Mouse (Mus musculus): ENCODE results near the gene Pgm2l1. TPM values are rescaled to one million over a fixed set of nuclear protein-coding genes. Genes with fewer than 3 reads are reported as not detected.

Pgm2l1 gene
- polyA plus RNA-seq, 1 experiment, result 8.0 TPM

DNA sequence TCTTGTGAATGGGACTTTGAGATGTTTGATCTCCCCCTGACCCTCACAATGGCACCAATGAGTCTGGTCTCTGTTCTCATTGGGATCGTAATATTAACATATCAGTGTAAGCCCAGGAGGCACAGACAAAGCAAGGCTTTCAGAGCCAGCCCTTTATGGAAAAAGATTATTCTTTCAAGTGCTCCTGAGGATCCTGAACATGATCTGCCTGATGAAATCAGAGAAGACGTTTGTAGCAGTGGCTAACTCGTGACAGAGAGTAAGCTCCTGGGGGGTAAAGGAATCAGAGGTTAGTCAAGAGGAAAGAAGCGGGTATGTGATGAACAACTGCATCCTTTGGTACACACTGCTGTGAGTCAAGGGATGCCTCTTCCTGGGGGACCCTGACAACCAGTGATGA, 37.0 kb upstream of the Pgm2l1 start:
- Histone ChIP-seq H3K4me1 (peaks cover 19% of the 10 kb centered on the region), H3K36me3 (replicated peaks; ENCODE audit: low read length) (no peaks in the 10 kb centered on the region), H3K27me3 (replicated peaks) (peaks cover 29% of the 10 kb centered on the region), H3K4me3 (replicated peaks) (no peak overlapping the region), H3K9me3 (no peaks in the 10 kb centered on the region)
- TF ChIP-seq GATA1 (IDR thresholded peaks at IDR 0.05; ENCODE audit: borderline replicate concordance, low read length) (no peak), FLI1 (IDR thresholded peaks at IDR 0.05; ENCODE audit: low read length) (no peak)

DNA sequence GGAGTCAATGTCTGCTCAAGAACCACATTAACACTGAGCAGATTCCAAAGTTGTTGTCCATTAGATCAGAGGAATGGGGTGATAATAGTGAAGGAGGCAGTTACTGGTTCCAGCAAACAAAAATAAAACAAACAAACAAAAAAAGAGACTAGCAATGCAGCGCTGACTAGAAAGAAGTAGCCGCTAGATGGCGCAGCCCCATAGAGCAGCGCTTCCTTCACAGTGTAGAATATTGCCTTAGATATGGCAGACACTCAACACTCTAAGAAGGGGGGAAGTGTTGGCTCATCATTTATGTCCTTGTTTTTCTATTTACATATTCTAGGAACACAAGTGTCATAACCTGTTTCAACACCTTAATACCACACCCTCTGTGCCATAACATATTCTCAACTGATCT, 36.4 kb upstream of the Pgm2l1 start:
- Histone ChIP-seq H3K4me1 (peaks cover 19% of the 10 kb centered on the region), H3K9me3 (no peaks in the 10 kb centered on the region), H3K27me3 (replicated peaks) (peaks cover 28% of the 10 kb centered on the region), H3K4me3 (replicated peaks) (no peak overlapping the region), H3K36me3 (replicated peaks; ENCODE audit: low read length) (no peaks in the 10 kb centered on the region)
- TF ChIP-seq GATA1 (IDR thresholded peaks at IDR 0.05; ENCODE audit: borderline replicate concordance, low read length), result no peak
- no peak for TF ChIP-seq FLI1 (IDR thresholded peaks at IDR 0.05; ENCODE audit: low read length)

DNA sequence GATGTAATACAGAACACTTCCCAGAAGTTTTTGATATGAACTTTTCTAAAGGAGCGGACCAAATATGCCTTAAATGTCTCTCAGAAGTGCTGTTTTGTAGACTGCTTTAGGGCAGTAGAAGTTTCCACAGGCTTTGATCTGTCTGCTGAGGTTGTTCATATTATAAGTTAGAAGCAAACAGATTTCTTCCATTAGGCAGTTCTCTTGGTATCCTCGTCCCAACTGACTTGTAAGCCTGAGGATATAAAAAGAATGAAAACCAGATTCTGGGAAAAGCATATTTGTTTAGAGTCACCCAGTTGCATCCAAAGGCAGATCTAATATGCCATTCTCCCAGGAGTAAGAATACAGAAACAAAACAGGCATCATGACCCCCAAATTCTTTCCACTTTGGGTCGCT, 26.0 kb upstream of the Pgm2l1 start:
- H3K4me3 ChIP-seq (replicated peaks), result no peak overlapping the region
- no peaks in the 10 kb centered on the region for H3K9me3 ChIP-seq
- no peaks in the 10 kb centered on the region for H3K4me1 ChIP-seq
- no peaks in the 10 kb centered on the region for H3K36me3 ChIP-seq (replicated peaks; ENCODE audit: low read length)
- TF ChIP-seq FLI1 (IDR thresholded peaks at IDR 0.05; ENCODE audit: low read length) (no peak), GATA1 (IDR thresholded peaks at IDR 0.05; ENCODE audit: borderline replicate concordance, low read length) (no peak)
- H3K27me3 ChIP-seq (replicated peaks), result peaks cover 15% of the 10 kb centered on the region

DNA sequence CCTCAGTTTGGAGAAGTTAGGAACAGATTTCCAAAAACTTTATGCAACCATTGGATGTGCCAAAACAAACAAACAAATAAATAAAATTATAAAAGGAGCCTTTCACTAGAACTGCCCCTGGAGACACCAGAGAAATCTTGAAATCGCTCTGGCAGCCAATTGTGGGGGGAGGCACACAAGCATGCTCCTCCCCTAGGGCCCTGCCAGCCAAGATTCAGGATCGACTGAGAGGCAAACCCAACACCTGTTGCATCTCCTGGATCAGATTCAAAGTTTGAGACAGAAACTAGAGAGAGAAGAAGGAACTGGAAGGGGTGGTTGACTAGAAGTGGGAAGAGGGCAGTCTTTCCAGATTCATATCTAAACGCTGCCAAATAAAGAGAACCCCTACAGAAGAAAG, 23.6 kb upstream of the Pgm2l1 start:
- Histone ChIP-seq H3K36me3 (replicated peaks; ENCODE audit: low read length) (no peaks in the 10 kb centered on the region), H3K4me1 (0 out of 2 replicates have a peak, but pooled peaks cover 3% of the 10 kb centered on the region), H3K4me3 (replicated peaks) (no peak overlapping the region), H3K9me3 (no peaks in the 10 kb centered on the region), H3K27me3 (replicated peaks) (peaks cover 21% of the 10 kb centered on the region)
- TF ChIP-seq FLI1 (IDR thresholded peaks at IDR 0.05; ENCODE audit: low read length) (no peak), GATA1 (IDR thresholded peaks at IDR 0.05; ENCODE audit: borderline replicate concordance, low read length) (no peak)

DNA sequence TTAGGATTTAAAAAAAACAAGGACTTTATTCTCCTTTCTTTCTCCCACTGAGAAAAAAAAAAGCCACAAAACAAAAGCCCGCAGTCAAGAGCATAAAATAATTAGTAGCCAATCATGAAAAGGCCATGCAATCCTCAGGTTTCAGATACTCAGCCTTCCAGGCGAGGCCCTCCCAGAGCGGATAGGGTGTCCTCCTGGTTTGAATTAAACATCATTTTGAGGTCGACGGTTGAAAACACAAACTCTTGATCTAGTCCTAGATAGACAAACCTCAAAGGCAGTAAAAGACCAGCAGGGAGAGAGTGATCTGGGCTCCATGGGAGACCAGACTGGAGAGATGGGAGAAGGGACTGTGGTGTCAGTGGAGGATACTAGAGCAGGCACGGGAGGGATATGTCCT, 22.3 kb upstream of the Pgm2l1 start:
- Histone ChIP-seq H3K4me1 (0 out of 2 replicates have a peak, but pooled peaks cover 3% of the 10 kb centered on the region), H3K4me3 (replicated peaks) (no peak overlapping the region), H3K27me3 (replicated peaks) (peaks cover 22% of the 10 kb centered on the region), H3K36me3 (replicated peaks; ENCODE audit: low read length) (no peaks in the 10 kb centered on the region), H3K9me3 (no peaks in the 10 kb centered on the region)
- TF ChIP-seq FLI1 (IDR thresholded peaks at IDR 0.05; ENCODE audit: low read length), result no peak

DNA sequence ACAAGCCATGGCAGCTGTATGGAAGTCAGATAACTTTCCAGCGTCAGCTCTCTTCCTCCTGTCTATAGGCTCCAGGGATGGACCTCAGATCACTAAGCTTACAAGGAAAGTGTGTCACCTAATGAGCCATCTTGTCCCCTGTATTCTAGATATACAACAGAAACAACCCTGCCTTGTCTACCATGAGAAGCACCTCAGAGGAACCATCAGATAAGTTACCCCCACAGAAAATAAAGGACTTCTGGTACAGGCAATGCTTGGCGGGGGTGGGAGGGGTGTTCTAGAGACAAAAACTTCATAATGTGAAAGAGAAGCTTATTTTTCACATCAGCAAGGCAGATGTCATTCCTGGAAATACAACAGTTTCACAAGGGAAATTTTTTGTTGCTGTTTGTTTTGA, 21.1 kb upstream of the Pgm2l1 start:
- TF ChIP-seq FLI1 (IDR thresholded peaks at IDR 0.05; ENCODE audit: low read length) (no peak), GATA1 (IDR thresholded peaks at IDR 0.05; ENCODE audit: borderline replicate concordance, low read length) (no peak)
- Histone ChIP-seq H3K9me3 (no peaks in the 10 kb centered on the region), H3K4me3 (replicated peaks) (no peak overlapping the region), H3K4me1 (0 out of 2 replicates have a peak, but pooled peaks cover 3% of the 10 kb centered on the region), H3K36me3 (replicated peaks; ENCODE audit: low read length) (no peaks in the 10 kb centered on the region), H3K27me3 (replicated peaks) (peaks cover 22% of the 10 kb centered on the region)

DNA sequence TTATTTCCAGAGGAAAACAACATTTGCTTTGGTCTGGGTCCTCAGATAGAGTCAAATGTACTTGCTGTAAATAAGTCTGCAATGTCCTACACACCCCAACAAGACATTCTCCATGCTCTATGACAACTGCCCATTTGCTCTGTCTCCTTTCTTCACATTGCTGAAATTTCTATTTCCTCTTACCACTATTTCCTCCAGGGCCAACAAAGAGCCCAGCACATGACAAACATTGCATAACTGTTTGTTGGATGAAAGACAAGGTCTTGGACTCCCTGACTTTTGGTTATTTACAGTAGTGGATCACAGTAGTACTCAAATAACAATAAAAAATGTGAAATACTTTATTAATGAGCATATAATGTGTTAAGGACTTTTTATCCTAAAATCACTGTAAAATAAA, 19.3 kb upstream of the Pgm2l1 start:
- 0 out of 2 replicates have a peak, but pooled peaks cover 3% of the 10 kb centered on the region for H3K4me1 ChIP-seq
- H3K27me3 ChIP-seq (replicated peaks), result peaks cover 24% of the 10 kb centered on the region
- H3K36me3 ChIP-seq (replicated peaks; ENCODE audit: low read length), result no peaks in the 10 kb centered on the region
- H3K4me3 ChIP-seq (replicated peaks), result no peak overlapping the region
- H3K9me3 ChIP-seq, result no peaks in the 10 kb centered on the region
- TF ChIP-seq GATA1 (IDR thresholded peaks at IDR 0.05; ENCODE audit: borderline replicate concordance, low read length) (no peak), FLI1 (IDR thresholded peaks at IDR 0.05; ENCODE audit: low read length) (no peak)

DNA sequence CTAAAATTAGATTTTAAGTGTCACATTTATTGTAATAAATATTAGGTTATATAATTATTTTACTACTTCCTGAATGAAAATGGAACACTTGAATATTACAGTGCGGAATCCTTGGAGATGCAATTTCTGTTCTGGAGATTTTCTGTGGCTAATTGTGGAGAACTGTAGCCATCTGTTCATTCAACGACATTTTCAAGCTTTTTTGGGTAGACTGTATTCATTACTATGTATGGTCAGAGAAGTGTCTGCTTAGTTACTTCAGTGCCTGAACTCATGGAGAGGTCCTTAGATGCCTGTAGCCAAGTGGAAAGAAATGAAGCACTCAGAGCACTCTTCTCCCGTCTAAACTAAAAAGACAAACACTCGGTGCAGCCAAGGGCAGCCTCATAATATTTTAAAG, 12.9 kb upstream of the Pgm2l1 start:
- H3K9me3 ChIP-seq, result no peaks in the 10 kb centered on the region
- no peak overlapping the region for H3K4me3 ChIP-seq (replicated peaks)
- no peaks in the 10 kb centered on the region for H3K36me3 ChIP-seq (replicated peaks; ENCODE audit: low read length)
- TF ChIP-seq FLI1 (IDR thresholded peaks at IDR 0.05; ENCODE audit: low read length) (no peak), GATA1 (IDR thresholded peaks at IDR 0.05; ENCODE audit: borderline replicate concordance, low read length) (no peak)
- H3K27me3 ChIP-seq (replicated peaks), result peaks cover 27% of the 10 kb centered on the region
- peaks cover 12% of the 10 kb centered on the region for H3K4me1 ChIP-seq

DNA sequence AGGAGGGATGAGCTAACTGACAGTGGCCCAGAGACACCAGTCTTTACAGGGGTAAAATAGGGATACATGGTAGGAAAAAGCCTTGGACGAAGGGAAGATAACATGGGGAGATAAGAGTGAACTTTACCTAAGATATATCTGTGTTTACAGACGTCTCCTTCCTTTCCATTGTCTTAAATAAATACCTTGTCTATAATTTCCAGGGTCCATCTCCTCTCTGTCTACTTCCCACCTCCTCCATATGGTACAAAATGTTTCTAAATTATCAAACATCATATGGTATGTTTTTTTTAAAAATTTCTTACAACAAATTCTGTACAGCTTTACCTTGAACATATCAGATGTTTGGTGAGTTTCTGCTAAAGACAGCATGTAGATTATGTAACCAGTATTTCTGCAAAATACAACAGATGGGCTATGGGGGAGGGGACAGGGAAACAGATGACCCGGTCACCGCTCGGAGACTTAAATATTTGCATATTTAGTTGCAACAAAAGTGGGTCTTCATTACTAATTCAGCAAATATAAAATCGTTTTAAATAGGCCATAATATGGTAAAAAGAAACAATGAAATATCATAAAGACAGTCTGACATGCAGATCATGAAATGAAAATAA, 12.0 kb upstream of the Pgm2l1 start:
- no peaks in the 10 kb centered on the region for H3K36me3 ChIP-seq (replicated peaks; ENCODE audit: low read length)
- no peaks in the 10 kb centered on the region for H3K9me3 ChIP-seq
- TF ChIP-seq GATA1 (IDR thresholded peaks at IDR 0.05; ENCODE audit: borderline replicate concordance, low read length), result no peak
- TF ChIP-seq FLI1 (IDR thresholded peaks at IDR 0.05; ENCODE audit: low read length), result no peak
- H3K4me1 ChIP-seq, result peaks cover 12% of the 10 kb centered on the region
- H3K27me3 ChIP-seq (replicated peaks), result peaks cover 27% of the 10 kb centered on the region
- H3K4me3 ChIP-seq (replicated peaks), result no peak overlapping the region

DNA sequence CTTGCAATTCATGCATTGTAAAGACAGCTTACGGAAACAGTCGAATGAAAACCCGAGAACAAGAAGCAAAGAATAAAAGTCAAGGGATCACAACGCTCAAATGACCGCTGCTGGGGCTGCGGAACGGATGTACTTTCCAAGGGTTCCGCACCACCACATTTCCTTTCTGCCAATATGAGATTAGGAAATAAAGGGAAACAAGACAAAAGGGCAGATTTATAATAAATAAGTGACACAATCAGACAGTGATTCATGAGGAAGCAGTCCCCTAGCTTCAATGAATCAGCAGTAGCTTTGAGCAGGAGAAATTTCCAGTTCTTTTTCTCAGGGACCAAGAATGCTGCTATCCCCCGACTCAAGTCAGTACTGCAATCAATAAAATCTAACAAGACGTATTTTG, 11.2 kb upstream of the Pgm2l1 start:
- Histone ChIP-seq H3K4me3 (replicated peaks) (no peak overlapping the region), H3K9me3 (no peaks in the 10 kb centered on the region), H3K36me3 (replicated peaks; ENCODE audit: low read length) (no peaks in the 10 kb centered on the region), H3K27me3 (replicated peaks) (peaks cover 27% of the 10 kb centered on the region), H3K4me1 (peaks cover 12% of the 10 kb centered on the region)
- TF ChIP-seq GATA1 (IDR thresholded peaks at IDR 0.05; ENCODE audit: borderline replicate concordance, low read length) (no peak), FLI1 (IDR thresholded peaks at IDR 0.05; ENCODE audit: low read length) (no peak)
